Mouse (Mus musculus) kidney, embryonic 14.5 days (tissue): ENCODE data around the gene Mss51. TPM values are rescaled to one million over a fixed set of nuclear protein-coding genes. Genes with fewer than 3 reads are reported as not detected.
A peak's percentile ranks its signal among the peaks of the same experiment; 100 is the strongest.

ENCODE experiments used
- ATAC-seq: fragments of 200-750 bp; cut with Nextera tagmentation; 2 replicates; pipeline ENCODE4 v1.8.0; 2017; ENCODE audit warnings: moderate number of reproducible peaks, mild to moderate bottlenecking, moderate TSS enrichment, moderate library complexity; ENCODE audit not compliant: low FRiP score, low TSS enrichment
- H3K27ac ChIP-seq: fragments of 300-500 bp; sonication (generic); 2 replicates; pipeline ENCODE4 v1.5.1; 2014; ENCODE audit warnings: low read depth, mild to moderate bottlenecking, low read length, moderate library complexity, mixed read lengths
- H3K27me3 ChIP-seq: fragments of 300-500 bp; sonication (generic); 2 replicates; pipeline ENCODE4 v1.6.1; 2014; ENCODE audit warnings: mild to moderate bottlenecking, low read length; ENCODE audit not compliant: control insufficient read depth, insufficient read depth
- H3K36me3 ChIP-seq: fragments of 300-500 bp; sonication (generic); 2 replicates; pipeline ENCODE4 v1.6.1; 2014; ENCODE audit warnings: low read length, mixed read lengths; ENCODE audit not compliant: control insufficient read depth, insufficient read depth
- H3K4me1 ChIP-seq: fragments of 300-500 bp; sonication (generic); 2 replicates; pipeline ENCODE4 v1.6.1; 2014; ENCODE audit warnings: low read length, mixed read lengths; ENCODE audit not compliant: control insufficient read depth, insufficient read depth
- H3K4me2 ChIP-seq: fragments of 300-500 bp; sonication (generic); replicated peaks from 2 replicates; pipeline ENCODE4 v1.6.1; 2014; ENCODE audit warnings: low read depth, mild to moderate bottlenecking, low read length
- H3K4me3 ChIP-seq: fragments of 300-500 bp; sonication (generic); 2 replicates; pipeline ENCODE4 v1.5.1; 2014; ENCODE audit warnings: mild to moderate bottlenecking, low read length
- H3K9ac ChIP-seq: fragments of 300-500 bp; sonication (generic); 2 replicates; pipeline ENCODE4 v1.6.1; 2014; ENCODE audit warnings: low read depth, mild to moderate bottlenecking, low read length, moderate library complexity
- H3K9me3 ChIP-seq: fragments of 300-500 bp; sonication (generic); 2 replicates; pipeline ENCODE4 v1.6.1; 2016; ENCODE audit warnings: low read length; ENCODE audit not compliant: control insufficient read depth
- WGBS: fragments of 180-500 bp; shearing (Covaris S2); extraction: QIAGEN DNeasy Blood & Tissue Kit; methylation state at CpG from one replicate; pipeline ENCODE4 v1.1.7; 2014; 5-methylcytosine and 5-hydroxymethylcytosine counted together
- polyA plus RNA-seq: library from polyadenylated mRNA; unstranded; fragments of >200 nt; fragmentation: Nextera tagmentation; extraction: Ambion mirVana; gene quantifications from 2 replicates; pipeline ENCODE4 v1.2.1, GENCODE M21; 2014

Gene Mss51
- polyA plus RNA-seq, 1 experiment from 2014 or later, result 2.0 TPM

DNA sequence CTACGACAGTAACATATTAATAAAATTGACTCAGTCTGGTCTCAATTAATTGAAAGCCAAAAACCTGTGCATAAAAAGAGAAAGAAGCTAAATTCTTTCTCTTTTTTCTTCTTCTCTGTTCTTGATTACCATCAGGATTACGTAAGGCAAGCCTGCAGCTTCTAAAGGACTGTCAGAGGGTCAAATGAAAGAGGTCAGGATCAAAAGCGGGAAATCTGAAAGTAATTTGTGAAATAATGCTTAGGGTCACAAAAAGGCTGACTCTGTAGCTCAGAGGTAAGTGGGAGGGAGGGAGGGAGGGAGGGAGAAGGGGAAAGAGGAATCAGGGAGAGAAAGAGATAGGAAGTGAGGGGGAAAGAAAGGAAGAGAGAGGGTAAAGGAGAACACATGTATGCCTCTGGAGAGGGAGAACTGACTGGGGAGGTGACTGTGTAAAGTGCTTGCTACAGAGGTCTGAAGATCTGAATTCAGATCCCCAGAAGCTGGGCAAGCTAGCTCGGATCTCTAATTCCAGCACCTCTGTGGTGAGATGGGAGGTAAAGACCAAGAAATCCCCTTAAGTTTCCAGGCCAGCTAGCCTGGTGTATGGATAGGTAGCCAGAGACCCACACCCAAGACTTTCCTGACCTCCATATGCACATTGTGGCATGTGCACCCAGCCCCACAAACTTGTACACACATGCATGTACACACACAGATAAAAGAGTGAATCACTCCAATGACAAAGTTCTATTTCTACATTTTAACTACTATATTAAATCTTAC is 19.3 kb downstream of the Mss51 start:
- Histone ChIP-seq H3K9me3 (no peaks in the 10 kb centered on the region), H3K27me3 (no peaks in the 10 kb centered on the region), H3K27ac (no peak overlapping the region), H3K36me3 (no peaks in the 10 kb centered on the region), H3K4me3 (no peak overlapping the region), H3K9ac (no peak overlapping the region), H3K4me2 (no peak overlapping the region), H3K4me1 (peaks cover 12% of the 10 kb centered on the region; the same call in 1 of the 2 replicates)
- 46% methylated on average over 4 of the region's 4 CpGs for WGBS
- ATAC-seq, result no peak

DNA sequence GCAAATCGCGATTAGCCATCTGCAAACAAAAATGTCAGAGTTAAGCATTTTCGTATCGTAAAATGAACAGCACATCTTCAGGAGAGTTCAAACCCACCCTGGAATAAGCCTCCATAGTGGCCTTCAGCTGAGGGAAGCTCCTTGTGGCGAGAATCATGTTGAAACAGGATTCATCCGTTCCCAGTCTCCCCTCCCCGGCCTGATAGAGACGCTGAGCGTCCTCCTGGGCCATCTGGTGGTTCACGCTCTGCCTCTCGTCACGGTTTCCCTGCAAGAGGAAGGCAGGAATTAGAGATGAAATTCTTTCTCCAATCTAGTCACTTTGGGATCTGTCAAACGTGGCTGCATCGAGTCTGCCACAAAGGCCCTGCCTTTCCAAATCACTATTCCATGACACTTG is 36.5 kb downstream of the Mss51 start:
- ATAC-seq, result no peak
- H3K27me3 ChIP-seq, result no peaks in the 10 kb centered on the region
- H3K4me2 ChIP-seq, result no peak overlapping the region
- 88% methylated on average over 14 of the region's 14 CpGs for WGBS
- H3K4me1 ChIP-seq, result no peaks in the 10 kb centered on the region
- H3K9ac ChIP-seq, result no peak overlapping the region
- peaks cover 70% of the 10 kb centered on the region for H3K36me3 ChIP-seq
- no peak overlapping the region for H3K27ac ChIP-seq
- H3K9me3 ChIP-seq, result no peaks in the 10 kb centered on the region
- H3K4me3 ChIP-seq, result no peak overlapping the region

DNA sequence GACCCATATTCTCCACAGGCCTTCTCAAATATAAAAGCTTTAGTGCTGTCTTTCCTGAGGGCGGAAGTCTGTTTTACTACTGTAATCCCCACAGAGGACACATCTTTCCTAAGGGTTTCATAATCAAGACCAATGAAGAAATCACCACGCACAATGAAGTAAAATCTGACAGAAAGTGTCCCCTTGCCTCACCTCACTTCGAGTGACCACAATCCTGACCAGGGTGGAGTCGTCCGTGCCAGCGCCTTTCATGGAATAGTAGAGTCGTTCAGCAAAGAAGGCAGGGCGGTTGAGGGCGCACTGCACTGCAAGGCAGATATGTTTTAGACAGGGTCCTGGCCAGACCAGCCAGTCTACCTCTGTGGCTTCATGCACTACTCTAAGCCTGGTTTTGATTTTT is 38.3 kb downstream of the Mss51 start:
- H3K9ac ChIP-seq, result no peak overlapping the region
- no peaks in the 10 kb centered on the region for H3K9me3 ChIP-seq
- peaks cover 59% of the 10 kb centered on the region; the same call in 1 of the 2 replicates for H3K36me3 ChIP-seq
- H3K4me2 ChIP-seq, result no peak overlapping the region
- no peak for ATAC-seq
- H3K27ac ChIP-seq, result no peak overlapping the region
- no peaks in the 10 kb centered on the region for H3K4me1 ChIP-seq
- no peak overlapping the region for H3K4me3 ChIP-seq
- H3K27me3 ChIP-seq, result no peaks in the 10 kb centered on the region
- 94% methylated on average over 9 of the region's 9 CpGs for WGBS

DNA sequence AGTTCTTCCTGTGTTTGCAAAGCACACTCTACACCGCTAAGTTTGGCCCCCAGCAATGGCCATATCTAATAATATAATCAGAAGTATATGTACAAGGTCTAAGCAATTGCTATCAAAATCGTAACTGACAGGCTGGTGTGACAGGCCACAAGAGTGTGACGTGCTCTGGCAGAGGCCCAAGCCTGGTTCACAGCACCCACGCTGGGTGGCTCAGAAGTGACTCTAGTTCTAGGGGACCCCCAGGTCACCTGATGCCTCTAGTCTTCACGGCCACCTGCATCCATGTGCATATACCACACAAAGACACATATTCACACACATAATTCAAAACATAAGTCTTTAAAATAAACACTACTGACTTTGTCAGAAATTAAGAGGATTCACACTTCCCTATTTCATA is 43.8 kb downstream of the Mss51 start:
- Histone ChIP-seq H3K4me1 (no peaks in the 10 kb centered on the region), H3K27ac (no peak overlapping the region), H3K9me3 (no peaks in the 10 kb centered on the region), H3K27me3 (no peaks in the 10 kb centered on the region), H3K36me3 (peaks cover 16% of the 10 kb centered on the region; the same call in 1 of the 2 replicates), H3K4me2 (no peak overlapping the region), H3K9ac (no peak overlapping the region), H3K4me3 (no peak overlapping the region)
- ATAC-seq, result no peak
- 94% methylated on average over 5 of the region's 5 CpGs for whole genome bisulfite sequencing

DNA sequence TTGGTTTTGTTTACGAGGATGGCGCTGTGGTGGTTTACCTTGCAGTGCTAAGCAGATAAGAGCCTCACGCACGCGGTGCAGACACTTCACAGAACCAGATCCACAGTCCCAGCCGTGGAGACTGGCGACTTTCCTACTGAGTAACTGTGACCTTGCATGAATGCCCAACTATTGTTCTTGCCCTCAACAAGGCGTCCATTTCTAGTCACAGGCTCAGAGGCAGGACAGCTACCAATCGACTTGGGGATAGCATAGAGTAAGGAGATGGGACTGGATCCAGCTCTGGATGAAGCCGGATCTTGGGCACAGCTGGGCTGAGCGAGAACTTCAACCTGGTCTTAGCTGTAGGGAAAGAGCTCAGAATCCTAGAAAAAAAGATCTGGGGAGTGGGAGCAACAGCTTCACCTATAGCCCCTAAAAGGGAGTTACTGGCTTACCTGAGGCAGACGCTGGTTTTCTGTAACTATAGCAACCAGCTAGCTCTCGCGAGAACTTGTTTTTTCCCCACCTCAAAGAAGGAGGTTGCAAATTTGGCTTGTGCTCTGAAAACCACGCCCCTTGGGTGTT is 44.9 kb downstream of the Mss51 start, which contains the start of gene Cfap70:
Cfap70 (minus strand) TSS at position 462 of the 567 bp plus-strand sequence.
- Histone ChIP-seq H3K9ac (peak within 1 kb of the TSS; percentile 50; the same call in 1 of the 2 replicates), H3K27ac (no peak within 1 kb of the TSS), H3K4me2 (peak within 1 kb of the TSS; percentile 78), H3K9me3 (no peaks in the 10 kb centered on the region), H3K4me3 (peak within 1 kb of the TSS; percentile 40), H3K27me3 (no peaks in the 10 kb centered on the region), H3K4me1 (no peaks in the 10 kb centered on the region), H3K36me3 (peaks cover 13% of the 10 kb centered on the region; the same call in 1 of the 2 replicates)
- WGBS, result 3% methylated on average over 15 of the region's 15 CpGs
- ATAC-seq, result peak; percentile 77; the same call in 1 of the 2 replicates

- Histone ChIP-seq H3K4me1 (no peaks in the 10 kb centered on the region), H3K4me2 (peak overlapping the region; percentile 78), H3K9me3 (no peaks in the 10 kb centered on the region), H3K27ac (no peak overlapping the region), H3K9ac (peak overlapping the region; percentile 50; the same call in 1 of the 2 replicates), H3K27me3 (no peaks in the 10 kb centered on the region), H3K4me3 (peak overlapping the region; percentile 40), H3K36me3 (peaks cover 9% of the 10 kb centered on the region; the same call in 1 of the 2 replicates)
- ATAC-seq, result no peak
- WGBS, result 16% methylated on average over 2 of the region's 2 CpGs
Measured at GRCm38 (mm10) chr14:20451302-20451701, 45.4 kb downstream of the Mss51 start.

- H3K4me1 ChIP-seq, result no peaks in the 10 kb centered on the region
- no peak overlapping the region for H3K4me2 ChIP-seq
- H3K9me3 ChIP-seq, result no peaks in the 10 kb centered on the region
- 64% methylated on average over 12 of the region's 12 CpGs for WGBS
- H3K4me3 ChIP-seq, result no peak overlapping the region
- H3K9ac ChIP-seq, result no peak overlapping the region
- ATAC-seq, result no peak
- no peak overlapping the region for H3K27ac ChIP-seq
- no peaks in the 10 kb centered on the region for H3K27me3 ChIP-seq
- no peaks in the 10 kb centered on the region for H3K36me3 ChIP-seq
Measured at GRCm38 (mm10) chr14:20447209-20447608, 49.5 kb downstream of the Mss51 start.

- WGBS, result 61% methylated on average over 17 of the region's 17 CpGs
- Histone ChIP-seq H3K36me3 (no peaks in the 10 kb centered on the region), H3K4me1 (no peaks in the 10 kb centered on the region), H3K27me3 (no peaks in the 10 kb centered on the region), H3K9me3 (no peaks in the 10 kb centered on the region), H3K9ac (no peak overlapping the region), H3K4me3 (no peak overlapping the region), H3K27ac (no peak overlapping the region), H3K4me2 (no peak overlapping the region)
- no peak for ATAC-seq
Measured at GRCm38 (mm10) chr14:20442252-20442651, 54.4 kb downstream of the Mss51 start.

- no peak for ATAC-seq
- Histone ChIP-seq H3K27ac (no peak overlapping the region), H3K36me3 (no peaks in the 10 kb centered on the region), H3K9ac (no peak overlapping the region), H3K4me2 (no peak overlapping the region), H3K4me3 (no peak overlapping the region), H3K27me3 (no peaks in the 10 kb centered on the region), H3K9me3 (no peaks in the 10 kb centered on the region), H3K4me1 (no peaks in the 10 kb centered on the region)
- WGBS, result 73% methylated on average over 6 of the region's 6 CpGs
Measured at GRCm38 (mm10) chr14:20436976-20437375, 59.7 kb downstream of the Mss51 start.
